Mouse (Mus musculus): ENCODE measurements around the gene Piezo1.
A peak's percentile ranks its signal among the peaks of the same experiment; 100 is the strongest.
"Not testable (repeated sequence)": the region's sequence is repeated elsewhere in the genome, so short reads cannot be mapped to it uniquely, and the experiment has no call there.

Gene Piezo1

DNA sequence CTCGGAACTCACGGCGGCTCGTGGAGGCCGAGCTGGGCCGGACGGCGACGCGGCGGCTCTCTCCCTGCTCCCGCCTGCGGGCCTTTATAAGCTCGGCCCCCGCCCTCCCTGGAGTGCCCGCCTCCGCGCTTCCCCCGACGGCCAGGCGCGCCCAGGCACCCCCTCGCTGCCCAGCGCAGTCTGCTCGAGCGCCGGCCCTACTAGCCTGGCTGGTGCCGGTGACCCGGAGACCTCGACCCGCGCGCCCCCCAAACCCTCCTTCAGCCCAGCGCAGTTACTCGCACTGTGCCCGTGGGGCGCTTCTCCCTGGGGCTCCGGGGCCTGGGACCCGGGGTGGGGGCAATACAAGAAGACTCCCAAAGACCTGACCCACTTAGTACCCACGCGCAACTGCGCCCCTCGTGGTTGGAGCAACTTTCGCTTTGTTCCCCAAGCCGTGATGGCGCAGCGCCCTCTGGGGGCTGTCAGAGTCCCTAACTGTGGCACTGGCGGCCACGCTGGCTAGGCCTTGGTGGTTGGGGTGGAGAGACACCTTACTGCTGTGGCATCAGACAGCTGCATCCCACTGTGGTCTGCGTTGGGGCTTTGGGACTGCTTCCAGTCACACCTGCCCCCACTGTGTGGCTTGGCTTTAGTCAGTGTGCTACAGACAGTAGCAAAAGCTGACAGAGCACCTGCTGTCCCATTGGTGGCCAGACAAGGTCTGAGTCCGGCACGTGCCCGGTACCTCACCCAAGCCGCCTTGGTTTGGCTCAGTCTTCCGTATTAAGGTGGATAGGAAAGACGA lies at the start of gene Piezo1:
Piezo1 (minus strand) TSS at position 65 of the 787 bp plus-strand sequence.
- ATAC-seq (ENCODE audit: insufficient number of reproducible peaks, low FRiP score, low TSS enrichment): no peak

DNA sequence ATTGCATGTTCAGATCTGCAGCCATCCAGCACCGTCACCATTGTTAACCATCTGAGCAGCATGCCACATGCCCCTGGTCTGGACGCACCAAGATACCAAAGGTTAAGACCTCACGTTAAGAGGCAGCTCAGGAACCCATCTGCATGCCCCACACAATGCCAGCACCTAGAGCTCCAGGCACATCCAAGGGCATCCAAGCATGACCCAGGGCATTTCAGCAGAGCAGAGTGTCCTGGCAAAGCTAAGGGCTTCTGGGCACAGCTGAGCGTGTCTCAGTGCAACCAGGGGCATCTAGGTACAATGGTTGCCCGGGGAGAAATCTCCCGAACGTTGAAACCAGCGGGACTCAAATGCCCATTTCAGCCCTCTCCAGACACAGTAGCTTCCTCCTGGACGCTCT lies 49.5 kb upstream of the Piezo1 start:
- no peak for ATAC-seq (ENCODE audit: insufficient number of reproducible peaks, low FRiP score, low TSS enrichment)

DNA sequence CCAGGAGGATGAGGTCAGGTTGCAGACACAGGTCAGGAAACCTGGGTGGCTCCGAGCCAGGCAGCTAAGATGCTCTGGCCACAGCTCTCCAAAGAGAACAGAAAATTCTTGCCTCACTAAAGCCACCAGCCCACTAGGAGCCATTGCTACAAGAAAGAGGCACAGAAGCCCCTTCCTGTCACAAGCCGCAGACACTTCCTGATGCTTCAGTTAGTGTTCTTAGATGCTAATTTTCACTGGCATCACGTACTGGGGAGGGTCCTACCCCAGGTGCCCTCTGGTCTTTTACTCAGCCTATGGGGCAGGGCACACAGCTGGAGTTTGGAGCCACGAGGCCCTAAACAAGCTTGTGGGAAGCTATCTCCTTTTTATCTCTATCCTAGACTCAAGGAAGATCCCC lies 44.9 kb upstream of the Piezo1 start:
- ATAC-seq (ENCODE audit: insufficient number of reproducible peaks, low FRiP score, low TSS enrichment): no peak

- peak; percentile 69; the same call in 1 of the 2 replicates for ATAC-seq (ENCODE audit: insufficient number of reproducible peaks, low FRiP score, low TSS enrichment)
These were observed 42.8 kb upstream of the Piezo1 start for GRCm38 (mm10) chr8:122593783-122594507.

DNA sequence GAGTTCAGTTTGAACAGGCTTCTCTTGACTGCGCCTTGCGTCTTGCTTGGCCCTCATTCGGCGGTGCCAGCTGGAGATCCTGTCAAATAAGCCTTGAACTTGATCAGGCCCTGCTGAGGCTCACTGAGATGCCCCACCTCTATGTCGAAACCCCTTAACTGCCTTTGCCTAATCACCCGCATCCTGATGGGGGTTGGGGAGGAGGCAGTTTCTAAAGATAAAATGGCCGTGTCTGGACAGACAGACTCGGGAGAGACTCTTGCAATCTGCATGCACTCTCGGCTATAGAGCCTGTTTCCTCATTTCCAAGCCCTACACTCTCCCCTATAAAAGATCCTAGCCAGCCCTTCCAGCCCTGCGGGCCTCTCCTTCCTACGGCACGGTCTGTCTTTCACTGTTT lies 42.1 kb upstream of the Piezo1 start:
- no peak for ATAC-seq (ENCODE audit: insufficient number of reproducible peaks, low FRiP score, low TSS enrichment)

- no peak for ATAC-seq (ENCODE audit: insufficient number of reproducible peaks, low FRiP score, low TSS enrichment)
These were observed 35.6 kb upstream of the Piezo1 start for GRCm38 (mm10) chr8:122586749-122587148.

DNA sequence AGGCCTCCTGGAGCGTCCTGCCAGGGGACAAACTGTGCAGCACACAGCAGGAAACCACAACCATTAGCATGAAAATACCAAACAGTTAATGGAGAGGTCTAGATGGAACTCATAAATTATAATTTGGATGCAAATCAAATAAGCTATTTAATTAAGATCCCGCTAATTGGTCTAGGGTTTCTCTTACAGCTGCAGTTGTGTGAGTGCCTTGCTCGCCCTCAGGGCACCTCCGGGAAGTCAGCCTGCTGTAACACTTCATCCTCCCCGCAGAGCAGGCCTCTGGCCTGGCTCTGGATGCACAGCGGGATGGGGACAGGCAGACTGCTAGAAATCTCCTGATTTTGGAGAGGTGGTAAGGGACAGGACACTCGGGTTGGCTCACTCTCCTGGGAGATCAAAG lies 35.0 kb upstream of the Piezo1 start:
- no peak for ATAC-seq (ENCODE audit: insufficient number of reproducible peaks, low FRiP score, low TSS enrichment)

GRCm38 (mm10) chr8:122585411-122585891 lies 34.3 kb upstream of the Piezo1 start:
- ATAC-seq (ENCODE audit: insufficient number of reproducible peaks, low FRiP score, low TSS enrichment): no peak

- no peak for ATAC-seq (ENCODE audit: insufficient number of reproducible peaks, low FRiP score, low TSS enrichment)
These were observed 33.9 kb upstream of the Piezo1 start for GRCm38 (mm10) chr8:122584981-122585380.

GRCm38 (mm10) chr8:122580926-122581325 lies 29.8 kb upstream of the Piezo1 start:
- ATAC-seq (ENCODE audit: insufficient number of reproducible peaks, low FRiP score, low TSS enrichment): no peak

- no peak for ATAC-seq (ENCODE audit: insufficient number of reproducible peaks, low FRiP score, low TSS enrichment)
These were observed 28.1 kb upstream of the Piezo1 start for GRCm38 (mm10) chr8:122579196-122579595.

- no peak for ATAC-seq (ENCODE audit: insufficient number of reproducible peaks, low FRiP score, low TSS enrichment)
These were observed 26.0 kb upstream of the Piezo1 start for GRCm38 (mm10) chr8:122577116-122577515.

DNA sequence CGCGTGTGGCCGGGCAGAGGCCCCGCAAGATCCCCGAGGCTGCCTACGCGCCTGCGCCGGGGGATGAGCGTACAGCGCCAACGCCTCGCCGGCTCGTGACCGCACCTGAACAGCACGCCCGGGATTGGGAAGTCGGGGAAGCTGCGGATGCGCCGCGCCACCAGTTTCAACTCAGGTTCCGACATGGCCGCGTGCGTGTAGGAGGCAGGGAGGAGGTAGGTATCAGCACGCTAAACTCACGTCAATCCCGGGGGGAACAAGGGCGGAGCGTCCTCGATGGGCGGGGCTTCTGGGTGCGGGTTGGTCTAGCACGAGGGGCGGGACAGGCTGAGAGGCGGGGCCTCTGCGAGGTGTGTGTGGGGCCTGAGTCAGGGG lies 25.5 kb upstream of the Piezo1 start, which contains the start of gene Aprt:
Aprt (minus strand) TSS at position 262 of the 375 bp plus-strand sequence.
- peak; percentile 86 for ATAC-seq (ENCODE audit: insufficient number of reproducible peaks, low FRiP score, low TSS enrichment)

GRCm38 (mm10) chr8:122575735-122576647 lies 24.9 kb upstream of the Piezo1 start:
- ATAC-seq (ENCODE audit: insufficient number of reproducible peaks, low FRiP score, low TSS enrichment): no peak

- ATAC-seq (ENCODE audit: insufficient number of reproducible peaks, low FRiP score, low TSS enrichment): no peak
These were observed 24.2 kb upstream of the Piezo1 start for GRCm38 (mm10) chr8:122575286-122575685.

DNA sequence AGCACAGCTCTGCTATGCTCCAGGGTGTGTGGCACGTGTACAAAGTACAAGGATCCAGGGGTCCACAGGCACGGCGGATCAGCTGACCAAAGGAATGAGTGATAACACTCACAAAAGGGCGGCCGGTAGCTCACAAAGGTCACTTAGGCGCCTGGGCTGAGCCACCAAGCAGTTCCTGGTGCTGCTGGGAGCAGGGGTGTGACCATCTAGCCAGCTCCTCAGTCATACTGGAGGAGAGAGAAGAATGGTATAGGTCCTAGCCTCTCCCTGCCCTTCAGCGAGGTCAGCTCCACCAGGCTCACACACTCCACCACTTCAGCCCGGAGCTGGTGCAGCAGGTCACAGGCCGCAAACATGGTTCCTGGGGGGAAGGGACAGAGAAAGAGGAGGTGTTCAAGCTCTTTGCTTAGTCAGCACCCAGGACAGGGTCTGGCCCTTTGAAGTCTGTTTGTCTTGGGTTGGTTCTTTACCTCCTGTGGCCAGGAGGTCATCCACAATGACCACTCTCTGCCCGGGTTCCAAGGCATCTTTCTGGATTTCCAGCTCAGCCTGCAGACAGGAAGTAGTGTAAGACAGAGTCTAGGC lies 23.6 kb upstream of the Piezo1 start:
- no peak for ATAC-seq (ENCODE audit: insufficient number of reproducible peaks, low FRiP score, low TSS enrichment)

DNA sequence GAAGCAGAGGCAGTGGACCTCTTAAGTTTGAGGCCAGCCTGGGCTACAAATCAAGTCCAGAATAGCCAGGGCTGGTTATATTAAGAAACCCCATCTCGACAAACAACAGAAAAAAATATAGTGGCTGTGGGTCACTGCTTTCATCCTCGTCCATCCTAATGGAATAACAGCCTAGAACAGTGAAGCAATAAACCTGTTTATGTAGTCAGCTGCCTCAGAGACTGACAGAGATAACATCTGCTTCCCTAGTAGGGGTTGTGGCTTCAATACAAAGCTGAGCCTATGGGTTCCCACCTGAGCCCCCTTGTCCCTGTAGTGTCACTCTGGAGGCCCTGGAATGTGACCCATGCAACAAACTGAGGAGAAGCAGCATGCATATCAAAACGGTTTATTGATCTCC lies 23.1 kb upstream of the Piezo1 start:
- ATAC-seq (ENCODE audit: insufficient number of reproducible peaks, low FRiP score, low TSS enrichment): no peak

DNA sequence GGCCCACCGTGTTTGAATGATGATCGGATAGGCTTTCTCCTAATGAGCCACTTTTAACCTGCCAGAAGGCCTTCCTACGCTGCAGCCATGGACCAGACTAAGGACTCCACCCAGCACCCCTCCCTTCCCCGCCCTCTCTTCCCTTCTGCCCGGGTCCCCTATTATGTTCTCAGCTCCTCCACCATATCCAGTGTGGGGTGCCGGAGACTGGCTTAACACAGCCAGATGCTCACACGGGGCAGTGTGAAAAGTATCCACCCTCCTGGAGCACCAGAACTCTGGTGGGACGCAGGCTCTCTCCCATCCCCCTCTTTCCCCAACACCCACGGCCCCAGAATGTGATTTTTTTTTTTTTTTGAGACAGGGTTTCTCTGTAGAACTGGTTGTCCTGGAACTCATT lies 22.4 kb upstream of the Piezo1 start:
- no peak for ATAC-seq (ENCODE audit: insufficient number of reproducible peaks, low FRiP score, low TSS enrichment)

DNA sequence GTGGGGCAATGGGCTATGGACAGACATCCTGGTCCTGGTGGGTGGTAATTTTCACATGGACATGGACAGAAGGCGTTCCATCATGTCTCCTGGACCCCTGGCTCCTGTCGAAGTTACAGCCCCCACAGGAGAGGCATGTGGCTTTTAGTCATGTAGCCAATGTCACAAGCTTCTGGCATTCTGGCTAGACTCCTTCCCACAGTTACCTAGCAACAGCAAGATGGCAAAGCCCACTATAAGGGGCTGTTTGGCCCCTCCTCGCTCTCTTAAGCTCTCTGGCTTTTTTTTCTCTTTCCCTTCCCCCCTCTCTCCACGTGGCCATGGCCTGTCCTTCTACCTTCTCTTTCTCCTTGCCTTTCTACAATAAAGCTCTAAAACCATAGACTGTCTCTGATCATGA lies 22.0 kb upstream of the Piezo1 start:
- ATAC-seq (ENCODE audit: insufficient number of reproducible peaks, low FRiP score, low TSS enrichment): not testable (repeated sequence)

DNA sequence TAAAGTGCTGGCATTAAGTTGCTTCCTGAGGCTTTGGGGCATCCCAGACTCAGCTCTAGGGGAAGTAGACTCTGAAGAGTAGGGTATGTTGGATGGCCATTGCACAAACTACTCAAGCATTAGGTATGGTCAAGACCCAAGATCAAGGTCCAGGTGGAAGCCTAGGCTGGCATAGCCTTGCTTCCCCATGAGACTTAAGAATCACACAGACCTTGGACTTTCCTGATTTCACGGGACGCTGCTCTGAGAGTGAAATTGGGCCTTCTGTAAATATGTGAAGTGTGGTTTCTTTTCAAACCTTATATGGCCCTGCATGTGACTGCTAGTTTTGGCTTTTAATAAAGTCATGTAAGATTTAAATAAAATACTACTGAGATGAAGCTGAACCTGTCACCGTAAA lies 21.6 kb upstream of the Piezo1 start:
- no peak for ATAC-seq (ENCODE audit: insufficient number of reproducible peaks, low FRiP score, low TSS enrichment)

Data from cerebellum, adult (tissue).